Mouse (Mus musculus): Measurements from ENCODE around the gene Nfx1.
"Not testable (repeated sequence)": the region's sequence is repeated elsewhere in the genome, so short reads cannot be mapped to it uniquely, and the experiment has no call there.

The Nfx1 gene

GRCm38 (mm10) chr4:40970842-40971701 lies at the start of gene Nfx1:
Gene Nfx1, plus strand, starts transcription at chr4:40970906.
- peak; percentile 93 for DNase-seq (ENCODE audit: low spot score)

- DNase-seq (ENCODE audit: low spot score) = no peak
Observed at GRCm38 (mm10) chr4:40921288-40921687, 49.4 kb upstream of the Nfx1 start.

DNA sequence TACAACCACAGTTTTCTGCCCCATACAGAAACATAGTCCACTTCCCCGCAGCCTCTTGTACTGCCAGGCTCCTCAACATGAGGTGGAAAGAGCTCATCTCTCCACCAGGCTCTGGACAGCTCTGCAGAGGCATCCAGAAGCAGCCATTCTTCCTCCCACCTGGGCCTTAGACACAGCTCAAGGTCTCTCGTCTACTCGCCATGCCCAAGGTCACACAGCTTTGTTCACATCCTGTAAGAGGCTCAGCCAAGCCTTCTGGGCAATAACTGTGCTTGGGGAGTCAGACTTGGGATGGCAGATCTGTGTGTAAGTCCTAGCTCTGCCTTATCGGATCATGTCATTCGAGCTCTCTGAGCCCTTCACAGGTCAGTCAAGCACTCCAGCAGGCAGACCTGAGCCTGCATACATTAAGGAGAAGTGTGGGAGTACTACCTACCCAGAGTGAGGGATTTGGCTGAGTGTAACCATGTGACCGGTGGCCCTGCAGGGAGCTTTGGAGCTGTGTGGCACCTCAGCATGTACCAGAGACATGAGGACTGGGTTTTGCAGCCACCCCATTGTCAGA lies 47.5 kb upstream of the Nfx1 start:
- no peak for DNase-seq (ENCODE audit: low spot score)

GRCm38 (mm10) chr4:40925568-40925967 lies 45.1 kb upstream of the Nfx1 start:
- DNase-seq (ENCODE audit: low spot score) = no peak

DNA sequence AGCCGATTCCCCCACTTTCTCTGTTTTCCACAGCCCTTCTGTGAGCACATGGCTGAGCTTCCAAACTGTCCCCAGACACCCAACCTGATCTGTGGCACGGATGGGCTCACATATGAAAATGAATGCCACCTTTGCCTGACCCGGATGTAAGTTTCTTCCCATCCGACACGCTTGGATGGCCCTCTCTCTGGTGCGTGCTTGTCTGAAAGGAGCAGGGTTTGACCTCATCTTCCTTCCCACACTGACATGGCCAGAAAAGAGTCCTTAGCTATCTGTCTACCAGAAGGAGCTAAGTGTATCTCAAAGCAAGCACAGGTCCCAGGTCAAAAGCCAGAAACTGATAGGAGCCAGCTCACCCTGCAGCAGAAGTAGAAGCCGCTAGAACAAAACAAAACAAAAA lies 41.7 kb upstream of the Nfx1 start:
- no peak for DNase-seq (ENCODE audit: low spot score)

DNA sequence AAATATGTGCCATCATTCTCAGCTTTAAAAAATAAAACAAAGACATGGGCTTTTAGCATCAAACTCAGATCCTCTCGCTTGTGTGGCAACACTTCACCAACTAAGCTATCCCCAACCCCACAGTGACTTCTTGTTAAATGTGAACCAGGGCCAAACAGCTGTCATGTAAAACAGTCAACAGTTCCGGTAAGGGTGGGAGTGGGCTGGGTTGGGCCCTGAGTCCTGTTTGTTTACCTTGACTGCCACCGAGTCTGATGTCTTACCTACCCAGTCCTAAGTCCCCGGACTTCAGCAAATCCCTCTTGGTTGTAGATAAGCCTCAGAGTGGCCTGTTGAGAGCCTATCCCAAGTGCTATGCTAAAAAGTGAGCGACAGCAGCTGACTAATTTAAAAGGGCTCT lies 37.0 kb upstream of the Nfx1 start:
- no peak for DNase-seq (ENCODE audit: low spot score)

DNA sequence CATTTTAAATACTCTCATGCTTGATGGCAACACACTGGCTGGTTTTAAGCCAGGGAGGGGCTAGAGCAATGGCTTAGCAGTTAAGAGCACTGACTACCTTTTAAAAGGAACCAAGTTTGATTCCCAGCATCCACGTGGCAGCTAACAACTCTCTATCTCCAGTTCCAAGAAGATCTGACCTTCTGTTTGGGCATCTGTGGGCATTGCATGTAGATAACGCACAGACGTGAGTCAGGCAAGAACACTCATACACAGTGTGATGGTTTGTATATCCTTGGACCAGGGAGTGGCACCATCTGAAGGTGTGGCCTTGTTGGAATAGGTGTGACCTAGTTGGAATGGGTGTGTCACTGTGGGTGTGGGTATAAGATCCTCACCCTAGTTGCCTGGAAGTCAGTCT lies 36.3 kb upstream of the Nfx1 start:
- not testable (repeated sequence) for DNase-seq (ENCODE audit: low spot score)

GRCm38 (mm10) chr4:40936175-40936839 lies 34.4 kb upstream of the Nfx1 start:
- DNase-seq (ENCODE audit: low spot score) = no peak

DNA sequence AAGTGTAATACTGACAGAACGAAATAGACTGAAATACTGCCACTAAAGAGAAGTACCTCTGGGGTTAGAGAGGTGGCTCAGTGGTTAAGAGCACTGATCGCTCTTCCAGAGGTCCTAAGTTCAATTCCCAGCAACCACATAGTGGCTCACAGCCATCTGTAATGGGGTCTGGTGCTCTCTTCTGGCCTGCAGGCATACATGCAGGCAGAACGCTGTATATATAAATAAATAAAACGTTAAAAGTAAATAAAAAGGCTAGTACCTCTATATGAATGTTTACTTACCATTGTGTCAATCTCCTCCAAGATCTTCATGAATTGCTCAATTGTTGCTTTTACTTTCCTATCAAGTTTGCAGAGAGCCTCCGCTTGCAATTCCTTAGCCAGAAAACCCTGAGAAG lies 31.9 kb upstream of the Nfx1 start:
- DNase-seq (ENCODE audit: low spot score) = no peak

DNA sequence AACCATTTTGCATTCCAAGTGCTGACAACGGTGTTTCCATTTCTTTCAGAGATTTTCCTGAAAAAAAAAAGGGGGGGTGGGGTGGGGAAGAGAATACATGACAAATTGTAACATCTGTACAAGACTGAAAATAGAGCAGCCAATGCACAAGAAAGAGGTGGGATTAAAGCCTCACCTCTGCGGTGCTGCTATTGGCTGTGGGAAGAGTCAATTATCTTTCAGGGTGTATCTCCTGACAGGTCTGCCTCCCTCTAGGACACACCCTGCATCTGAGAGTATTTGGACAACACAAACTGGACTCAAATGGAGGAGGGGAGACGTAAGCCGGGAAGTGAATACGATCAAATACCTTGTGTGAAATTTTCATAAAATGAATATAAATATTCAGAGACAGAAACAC lies 27.1 kb upstream of the Nfx1 start:
- no peak for DNase-seq (ENCODE audit: low spot score)

DNA sequence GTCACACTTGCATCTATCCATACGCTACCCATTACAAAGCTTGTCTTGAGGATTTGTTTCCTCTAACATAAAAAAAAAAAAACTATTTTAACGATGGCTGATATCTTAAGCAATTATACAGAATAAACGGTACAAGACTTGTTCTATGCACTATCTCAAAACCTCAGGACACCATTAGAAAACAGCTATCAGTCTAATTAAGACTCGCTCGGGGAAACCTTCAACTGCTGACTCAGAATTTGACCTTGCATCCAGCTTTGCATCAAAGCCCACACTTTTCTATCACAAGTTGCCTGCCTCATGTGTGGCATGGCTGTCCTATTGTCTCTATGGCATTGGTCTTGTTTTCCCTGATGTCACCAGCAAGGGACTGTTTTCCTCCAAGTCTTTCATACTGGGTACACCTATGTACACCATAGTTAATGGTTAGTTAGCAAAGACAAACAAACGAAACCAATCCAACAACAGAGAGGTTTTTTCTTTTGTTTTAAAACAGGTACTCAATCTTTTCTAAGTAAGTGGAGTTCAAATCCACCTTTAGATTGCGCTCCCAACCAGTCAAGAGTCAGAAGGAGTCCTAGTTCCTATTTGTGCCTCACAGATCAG lies 24.1 kb upstream of the Nfx1 start:
- no peak for DNase-seq (ENCODE audit: low spot score)

DNA sequence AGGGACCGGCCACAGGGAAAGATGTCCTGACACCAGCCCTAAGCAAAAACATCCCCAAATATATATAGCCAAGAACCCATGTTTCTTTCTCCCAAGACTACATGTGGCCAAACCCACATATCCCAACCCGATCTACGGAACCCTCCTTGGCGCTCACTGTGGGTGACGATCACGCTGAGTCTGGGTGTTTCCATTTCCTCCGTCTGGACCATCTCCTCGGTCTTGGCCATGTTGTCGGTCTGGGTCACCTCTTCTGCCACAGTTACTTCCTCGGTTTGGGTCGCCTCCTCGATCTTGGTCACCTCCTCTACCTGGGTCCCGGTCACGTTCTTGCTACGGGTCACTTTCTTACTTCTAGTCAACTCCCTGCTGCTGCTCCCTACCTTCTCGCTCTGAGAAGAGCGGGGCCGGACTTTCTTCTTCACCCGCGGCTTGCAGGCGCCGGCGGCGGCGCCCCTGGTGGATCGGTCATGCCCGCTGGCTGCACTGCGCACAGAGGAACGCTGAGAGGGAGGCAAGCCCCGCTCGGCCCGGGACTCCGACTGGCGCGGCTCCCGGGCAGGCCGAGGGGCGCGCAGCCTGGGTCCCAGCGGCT lies 23.0 kb upstream of the Nfx1 start:
- no peak for DNase-seq (ENCODE audit: low spot score)

- peak; percentile 98 for DNase-seq (ENCODE audit: low spot score)
Observed at GRCm38 (mm10) chr4:40948160-40948708, 22.5 kb upstream of the Nfx1 start, which contains the start of the genes Bag1 and Chmp5. Gene Bag1, minus strand, starts transcription at chr4:40948294. Gene Chmp5, plus strand, starts transcription at chr4:40948407.

- DNase-seq (ENCODE audit: low spot score) = no peak
Observed at GRCm38 (mm10) chr4:40953521-40953920, 17.2 kb upstream of the Nfx1 start.

DNA sequence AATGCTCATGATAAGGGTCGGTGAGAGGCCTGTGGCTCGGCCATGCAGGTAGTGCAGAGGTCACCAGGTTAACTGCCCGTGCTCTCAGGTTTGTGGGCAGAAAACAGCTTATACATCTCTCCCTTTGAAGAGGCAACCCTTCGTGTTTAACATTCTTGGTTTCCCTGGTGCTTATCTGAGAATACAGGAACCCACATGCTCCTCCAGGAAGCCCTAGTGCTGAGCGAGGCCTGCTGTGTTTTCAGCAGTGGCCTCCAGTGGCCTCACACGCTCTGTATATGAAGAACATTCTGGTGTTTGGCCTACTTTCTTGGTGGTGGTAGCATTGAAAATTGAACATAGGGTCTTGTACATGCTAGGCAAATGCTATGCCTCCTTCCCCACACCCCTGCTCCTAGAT lies 14.8 kb upstream of the Nfx1 start:
- no peak for DNase-seq (ENCODE audit: low spot score)

GRCm38 (mm10) chr4:40963536-40963935 lies 7.2 kb upstream of the Nfx1 start:
- no peak for DNase-seq (ENCODE audit: low spot score)

DNA sequence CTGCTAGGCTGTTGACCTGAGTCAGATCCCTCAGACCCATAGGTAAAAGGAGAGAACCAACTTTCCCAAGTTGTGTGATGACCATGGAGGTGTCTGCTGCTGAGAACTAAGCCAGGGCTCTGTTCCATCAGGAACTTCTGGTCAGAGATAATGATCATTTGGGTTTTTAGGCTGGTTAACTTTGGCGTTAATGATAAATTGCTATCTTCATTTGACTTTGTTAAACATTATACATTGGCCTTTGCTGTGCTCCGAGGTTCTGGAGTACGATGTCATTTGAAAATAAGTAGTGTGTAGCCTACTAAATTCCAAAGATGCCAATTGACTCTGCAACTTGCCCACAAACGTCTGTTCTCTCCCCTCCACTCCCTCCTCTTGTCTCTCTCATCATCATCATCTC lies 1.5 kb upstream of the Nfx1 start:
- no peak for DNase-seq (ENCODE audit: low spot score)

DNA sequence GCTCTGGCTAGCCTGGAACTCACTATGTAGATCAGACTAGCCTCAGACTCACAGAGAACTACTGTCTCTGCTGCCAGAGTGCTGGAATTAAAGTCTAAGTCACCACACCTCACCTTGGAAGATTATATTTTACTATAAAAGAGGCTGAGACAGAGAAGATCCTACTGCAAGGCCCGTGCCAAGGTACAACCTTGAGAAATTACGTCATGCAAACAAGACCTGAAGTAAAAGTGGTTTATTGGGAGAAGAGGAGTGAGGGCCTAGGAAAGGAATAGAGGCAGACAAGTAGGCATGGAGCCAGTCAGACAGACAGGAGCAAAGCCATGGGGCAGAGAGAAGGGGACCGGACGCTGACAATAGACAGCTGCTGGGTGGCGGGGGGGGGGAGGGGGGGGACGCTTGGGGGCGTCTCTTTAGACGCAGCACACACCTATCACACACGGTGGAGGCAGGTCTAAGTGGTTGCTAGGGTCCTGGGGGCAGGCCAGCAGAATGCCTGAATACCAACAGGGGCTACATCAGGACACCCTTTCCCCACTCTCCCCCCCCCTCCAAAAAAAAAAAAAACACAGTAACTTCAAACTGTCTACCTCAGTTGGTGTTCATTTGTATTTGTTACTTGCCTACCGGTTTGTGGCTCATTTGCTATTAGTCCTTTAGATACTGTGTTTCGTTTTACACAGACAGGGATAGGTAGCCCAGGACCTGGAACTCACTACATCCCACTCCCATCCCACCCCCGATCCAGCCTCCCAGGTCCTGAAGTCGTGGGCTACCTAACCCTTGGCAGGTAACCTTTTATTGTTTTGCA lies 720 bp upstream of the Nfx1 start:
- DNase-seq (ENCODE audit: low spot score) = no peak

DNA sequence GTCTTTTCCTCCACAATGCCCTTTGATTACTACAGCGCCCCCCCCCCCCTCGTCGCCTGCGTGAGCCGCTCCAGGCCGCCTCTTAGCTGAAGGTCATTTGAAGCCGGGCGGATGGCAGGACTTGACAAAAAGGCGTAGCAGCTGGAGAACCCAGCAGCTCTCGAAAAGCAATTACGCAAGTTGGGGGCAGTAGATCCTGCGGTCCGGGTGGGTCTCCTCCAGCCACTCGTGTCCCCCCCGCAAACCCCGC lies 189 bp upstream of the Nfx1 start:
- no peak for DNase-seq (ENCODE audit: low spot score)

DNA sequence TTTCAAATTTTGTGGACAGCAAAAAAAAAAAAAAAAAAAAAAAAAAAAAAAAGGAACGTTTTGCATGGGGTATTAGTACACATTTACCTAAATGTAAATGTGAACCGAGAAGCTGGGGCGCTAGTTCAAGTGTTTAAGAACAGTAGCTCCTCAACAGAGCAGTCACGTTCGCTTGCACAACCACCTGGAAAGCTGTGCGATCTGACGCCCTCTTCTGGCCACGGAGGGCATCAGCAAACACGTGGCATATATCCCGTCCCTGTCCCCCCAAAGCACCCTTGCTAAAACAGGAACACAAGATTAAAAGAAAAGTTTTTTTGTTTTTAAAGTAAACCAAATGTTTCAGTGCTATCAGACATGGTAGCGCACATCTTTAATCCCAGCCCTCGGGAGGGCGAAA lies 1.0 kb downstream of the Nfx1 start:
- peak; percentile 57 for DNase-seq (ENCODE audit: low spot score)

- no peak for DNase-seq (ENCODE audit: low spot score)
Observed at GRCm38 (mm10) chr4:40974011-40974410, 3.3 kb downstream of the Nfx1 start.

Data from retina, embryonic 14.5 days (tissue).